Mouse (Mus musculus) neural tube, postnatal 0 days (tissue): ENCODE measurements around the gene Gm14410. TPM values are rescaled to one million over a fixed set of nuclear protein-coding genes. Genes with fewer than 3 reads are reported as not detected.

ENCODE experiments used
- polyA plus RNA-seq: library from polyadenylated mRNA; unstranded; fragments of >200 nt; fragmentation: Nextera tagmentation; extraction: Ambion mirVana; gene quantifications from 2 replicates; pipeline ENCODE4 v1.2.1, GENCODE M21; 2015

Gene Gm14410
- polyA plus RNA-seq, result 42.9 and 49.3 TPM in 2 replicates

DNA sequence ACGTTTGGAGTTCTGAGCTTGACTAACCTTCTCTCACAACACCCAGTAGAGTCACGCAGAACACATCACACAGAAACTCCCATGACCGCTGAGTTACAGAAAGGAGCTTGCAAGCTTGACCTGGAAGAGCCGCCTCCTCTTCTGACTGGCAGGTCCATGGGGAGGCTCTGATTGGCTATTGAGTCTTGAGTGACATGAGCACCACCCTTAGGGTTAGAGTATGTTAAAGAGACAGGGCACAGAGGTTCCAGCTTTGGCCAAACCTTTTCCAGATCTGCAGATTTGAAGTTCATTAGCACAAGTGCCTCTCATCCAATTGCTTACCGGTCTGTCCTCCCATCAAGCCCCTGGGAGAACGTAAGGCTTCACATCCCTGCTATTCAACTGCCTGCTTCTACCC, at the start of gene Gm14410:
Gene Gm14410 (minus strand): TSS at position 81 of the 400 bp plus-strand sequence.

Other genes starting within 250 kb of the Gm14410 start
- gene Gm14419, start 205.5 kb downstream of the Gm14410 start, polyA plus RNA-seq, result 12.9 and 13.3 TPM in 2 replicates
- gene Gm14401, start 132.1 kb downstream of the Gm14410 start, polyA plus RNA-seq, result not detected in 2 replicates
- not detected in 2 replicates for gene Gm14409, start 60.6 kb upstream of the Gm14410 start, polyA plus RNA-seq
- gene Gm14412, start 117.9 kb upstream of the Gm14410 start, polyA plus RNA-seq, result 0.59 and 0.83 TPM in 2 replicates
- 7.3 and 7.8 TPM in 2 replicates for gene Gm14418, start 191.9 kb upstream of the Gm14410 start, polyA plus RNA-seq